Mouse (Mus musculus) liver, adult 10 weeks (tissue): ENCODE measurements around the gene Dcst2. TPM values are rescaled to one million over a fixed set of nuclear protein-coding genes. Genes with fewer than 3 reads are reported as not detected.

Source experiments
- polyA plus RNA-seq: library from polyadenylated mRNA; stranded (reverse); fragments of 350-450 nt; fragmentation: Illumina TruSeq; extraction: RNeasy Lipid Tissue Mini Kit (QIAGEN cat#74804); gene quantifications from one replicate; pipeline ENCODE4 v1.2.3, GENCODE M21; 2014; ENCODE audit warnings: low read depth, low replicate concordance

Dcst2 gene
- polyA plus RNA-seq: not detected

DNA sequence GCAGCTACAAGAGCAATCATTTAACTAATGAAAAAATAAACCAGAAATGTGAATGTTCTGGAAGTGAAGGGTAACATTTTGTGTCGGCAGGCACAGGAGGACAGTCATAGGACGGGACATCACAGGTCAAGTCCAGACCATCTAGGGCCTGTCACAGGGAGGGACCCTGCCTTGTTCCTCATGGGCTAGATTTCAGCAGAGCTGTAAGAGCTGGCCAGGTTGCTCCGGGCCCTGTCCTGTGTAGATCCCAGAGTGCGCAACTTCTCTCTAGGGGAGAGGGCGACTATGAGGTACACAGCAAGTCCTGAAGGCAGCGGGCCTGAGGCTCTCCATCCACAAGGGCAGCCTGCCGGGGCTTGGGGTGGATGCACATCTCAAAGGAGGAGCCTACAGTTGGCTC, at the start of gene Dcst2:
TSS of gene Dcst2 (plus strand) at position 301 of the 400 bp plus-strand sequence.

DNA sequence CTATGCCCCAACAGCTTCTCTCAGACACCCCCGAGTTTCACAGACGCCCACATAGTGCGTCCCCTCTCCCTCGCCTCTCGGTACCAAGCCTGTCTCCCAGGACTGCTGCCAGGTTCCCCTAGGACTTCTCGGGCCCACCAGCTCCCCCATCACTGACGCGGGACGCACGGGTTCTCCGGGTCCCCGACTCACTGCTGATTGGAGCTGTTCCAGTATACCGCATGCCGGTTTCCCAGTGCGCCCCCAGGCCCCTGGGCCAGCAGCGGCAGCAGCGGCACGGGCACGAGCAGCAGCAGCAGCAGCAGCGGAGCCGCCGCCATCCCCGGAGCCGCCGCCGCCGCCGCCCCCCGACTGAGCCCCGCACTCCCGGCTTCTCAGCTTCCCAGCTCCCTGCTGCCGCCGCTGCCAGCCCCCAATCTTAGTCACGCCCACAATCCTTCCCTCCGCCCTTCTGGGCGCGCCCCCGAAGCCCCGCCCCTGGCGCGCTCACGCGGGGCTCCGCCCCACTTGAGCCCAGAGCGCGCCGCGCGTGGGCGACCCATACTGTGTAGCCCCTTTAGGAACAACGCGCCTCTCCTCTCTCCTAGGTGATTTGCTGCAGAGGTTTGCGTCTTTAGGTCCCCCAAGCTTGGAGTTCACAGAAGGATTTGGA, 39.1 kb upstream of the Dcst2 start, which contains the start of gene Efna3:
TSS of gene Efna3 (minus strand) at position 452 of the 652 bp plus-strand sequence.

DNA sequence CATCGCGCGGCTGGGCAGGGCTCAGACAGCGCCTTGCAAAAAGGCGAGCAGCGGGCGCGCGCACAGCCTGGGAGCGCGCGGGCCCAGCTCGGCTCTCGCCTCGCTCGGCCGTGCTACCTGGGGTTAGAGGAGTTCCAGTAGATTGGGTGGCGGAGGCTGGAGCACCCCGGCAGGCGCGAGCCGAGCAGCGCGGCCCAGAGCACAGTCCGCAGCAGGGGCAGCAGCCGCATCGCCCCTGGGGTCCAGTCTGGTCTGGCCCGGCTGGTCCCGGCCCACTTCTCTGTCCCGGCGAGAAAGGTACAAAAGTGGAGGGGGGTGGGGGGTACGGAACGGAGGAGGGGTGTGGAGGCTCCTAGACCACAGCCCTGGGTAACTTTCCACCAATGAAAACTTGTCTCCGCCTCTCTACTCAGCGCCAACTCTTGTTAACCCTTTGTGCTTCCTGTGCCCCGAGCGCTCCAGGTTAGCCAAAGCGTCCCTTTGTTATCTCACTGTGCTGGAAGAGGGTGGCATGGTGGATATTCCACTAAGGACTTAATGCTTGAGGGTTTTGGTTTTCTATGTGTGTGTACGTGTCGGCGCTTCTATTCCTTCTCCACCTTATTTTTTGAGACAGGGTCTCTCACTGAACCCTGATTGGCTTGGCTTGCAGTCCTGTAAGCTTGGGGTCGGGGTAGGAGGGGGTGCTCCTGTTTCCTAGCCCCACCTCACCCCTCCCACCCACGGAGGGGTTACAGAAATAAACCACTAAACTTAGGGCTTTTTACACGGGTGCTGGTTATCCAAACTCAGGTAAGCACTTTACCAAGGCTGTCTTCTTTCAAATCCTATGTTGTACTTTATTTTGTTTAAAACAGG, 23.8 kb upstream of the Dcst2 start, which contains the start of gene Efna4:
TSS of gene Efna4 (minus strand) at position 308 of the 858 bp plus-strand sequence.

DNA sequence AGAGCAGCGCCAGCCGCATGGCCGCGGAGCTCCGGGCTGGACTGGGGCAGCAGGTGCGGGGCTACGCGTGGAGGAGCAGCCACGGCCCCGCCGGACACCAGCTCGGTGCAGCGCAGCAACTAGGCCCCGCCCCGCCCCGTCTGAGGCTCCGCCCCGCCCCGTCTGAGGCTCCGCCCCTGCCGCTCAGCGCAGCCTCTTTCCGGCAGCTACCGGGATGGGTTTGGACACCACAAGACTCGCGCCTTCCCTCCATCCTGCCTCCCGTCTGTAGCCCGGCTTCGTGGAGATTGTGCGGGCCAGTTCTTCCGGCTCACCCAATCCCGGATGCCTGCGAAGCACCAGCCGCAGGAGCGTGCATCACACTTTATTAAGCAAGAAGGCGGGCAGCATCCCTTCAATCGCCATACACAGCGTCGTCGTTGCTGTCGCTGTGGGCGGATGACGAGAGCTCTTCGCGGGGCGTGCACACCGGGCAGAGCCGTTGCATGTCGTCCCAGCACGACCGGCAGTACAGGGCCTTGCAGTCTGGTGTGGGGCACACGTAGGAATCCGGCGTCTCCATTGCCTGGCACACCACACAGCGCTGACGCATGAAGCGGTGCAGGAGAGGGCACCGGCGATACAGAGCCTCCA, 11.8 kb upstream of the Dcst2 start, which contains the start of gene Adam15:
TSS of gene Adam15 (minus strand) at position 128 of the 633 bp plus-strand sequence.

DNA sequence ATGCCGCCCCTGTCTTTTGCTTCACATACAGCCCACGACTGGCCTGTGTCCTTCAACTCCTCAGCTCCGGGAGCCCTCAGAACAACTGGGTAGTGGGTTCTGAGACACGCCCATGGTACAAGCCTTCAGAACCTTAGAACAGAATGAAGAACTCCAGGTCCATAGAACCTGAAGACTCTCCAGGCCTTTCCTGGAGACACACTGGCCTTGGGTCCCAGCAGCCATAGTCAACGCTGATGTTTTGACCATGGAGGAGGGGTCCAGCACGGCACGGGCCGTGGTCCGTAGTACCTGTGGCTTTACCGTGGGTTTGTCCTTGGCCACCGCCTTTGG, 3.3 kb downstream of the Dcst2 start, which contains the start of gene Dcst1:
TSS of gene Dcst1 (minus strand) at position 101 of the 333 bp plus-strand sequence.

DNA sequence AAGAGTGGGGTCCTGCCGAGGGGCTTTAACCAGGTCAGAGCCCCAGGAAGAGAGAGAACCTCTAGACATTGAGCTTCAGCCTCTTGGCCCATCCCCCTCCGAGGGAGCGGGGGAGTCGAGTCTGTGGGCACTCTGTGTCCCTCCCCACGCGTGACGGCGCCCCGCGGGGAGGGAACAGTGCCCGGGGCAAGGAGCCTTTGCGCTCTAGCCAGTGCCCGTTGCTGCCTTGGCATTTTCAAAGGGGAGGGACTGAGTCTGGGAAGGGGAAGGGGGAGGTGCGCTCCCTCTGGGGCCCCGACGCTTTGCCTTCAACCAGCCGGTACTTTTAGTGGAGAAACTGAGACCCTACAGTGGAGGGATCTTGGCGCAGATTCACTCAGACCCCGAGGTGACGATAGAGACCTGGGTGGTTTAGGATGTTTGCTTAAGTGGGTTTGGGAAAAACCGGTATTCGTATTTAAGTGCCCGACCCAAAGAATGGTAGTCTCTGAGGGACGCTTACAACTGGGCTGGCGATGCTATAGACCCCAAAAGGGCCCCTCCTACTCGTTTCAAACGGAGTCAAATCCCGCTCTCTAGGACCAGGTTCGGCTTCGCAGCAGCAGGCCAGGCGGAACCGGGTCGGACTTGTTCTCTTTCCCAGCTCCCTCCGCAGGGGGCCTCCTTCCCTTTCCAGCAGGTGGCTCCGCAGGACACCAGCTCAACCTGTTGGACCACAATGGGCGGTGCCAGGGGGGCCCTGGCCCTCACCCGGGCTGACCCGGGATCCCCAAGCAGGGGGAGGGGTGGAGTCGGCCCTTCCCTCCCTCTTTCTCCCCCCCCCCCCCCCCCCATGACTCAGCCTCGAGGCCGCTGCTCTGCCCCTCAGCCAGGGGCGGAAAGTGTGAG, 32.5 kb downstream of the Dcst2 start, which contains the start of gene Zbtb7b:
TSS of gene Zbtb7b (minus strand) at position 771 of the 888 bp plus-strand sequence.

DNA sequence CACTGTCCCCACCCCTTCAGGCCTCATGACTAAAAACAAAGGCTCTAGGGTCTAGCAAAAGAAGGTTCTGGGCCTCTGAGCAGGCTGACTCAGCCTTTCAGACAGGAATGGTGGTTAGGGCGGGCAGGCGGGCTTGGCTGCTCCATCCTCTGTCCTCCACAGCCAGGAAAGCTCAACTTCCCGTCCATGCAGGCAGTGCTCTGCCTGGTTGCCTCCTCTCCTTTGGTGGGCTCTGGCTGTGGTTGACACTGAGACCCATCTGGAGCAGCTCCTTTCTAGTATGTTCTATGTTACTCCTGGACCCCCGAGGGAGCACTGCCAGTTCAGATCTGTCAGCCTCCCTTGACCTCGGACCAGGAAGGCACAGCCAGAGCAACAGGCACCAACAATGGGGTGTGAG, 40.9 kb downstream of the Dcst2 start, which contains the start of gene Lenep:
TSS of gene Lenep (minus strand) at position 101 of the 400 bp plus-strand sequence.

DNA sequence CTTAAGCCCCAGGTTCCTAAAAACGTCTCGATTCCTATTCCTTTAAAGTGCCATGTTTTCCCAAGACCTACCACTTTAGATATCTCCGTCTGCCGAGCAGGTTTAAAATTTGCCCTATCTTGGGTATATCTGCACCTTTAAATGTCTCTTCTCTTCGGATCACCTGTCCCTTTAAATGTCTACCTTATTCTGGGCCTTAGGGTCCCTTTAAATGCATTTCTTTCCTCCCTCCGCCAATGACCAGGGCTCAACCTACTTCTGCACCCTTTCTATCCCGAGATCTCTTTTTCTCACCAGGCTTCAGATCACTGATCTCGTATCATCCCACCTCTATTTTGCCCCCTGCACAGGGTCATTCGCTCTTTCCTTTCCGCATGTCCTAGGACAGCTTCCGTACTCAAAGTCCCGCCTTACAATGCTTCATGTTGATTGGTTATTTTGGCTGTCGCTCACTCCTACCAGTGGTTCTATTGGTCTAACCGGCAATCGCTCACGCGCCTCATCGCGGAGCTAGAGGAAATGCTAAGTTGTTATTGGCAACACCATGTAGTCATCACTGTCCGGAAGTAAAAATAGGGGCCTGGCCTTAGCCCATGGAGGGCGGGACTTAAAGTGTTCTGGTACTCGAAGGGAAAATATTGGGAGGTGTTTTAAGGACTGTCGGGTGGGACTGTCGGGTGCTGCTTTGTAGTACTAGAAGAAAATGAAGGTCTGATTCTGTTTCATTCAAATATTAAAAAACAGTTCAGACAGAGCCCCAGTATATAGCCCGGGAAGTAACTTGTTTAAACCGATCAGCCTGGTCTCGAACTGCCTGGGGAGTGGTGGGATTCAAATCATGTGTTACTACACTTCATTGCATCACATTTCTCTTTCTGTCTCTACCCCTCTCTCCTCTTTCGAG, 50.0 kb downstream of the Dcst2 start, which contains the start of gene Flad1:
TSS of gene Flad1 (minus strand) at position 381 of the 904 bp plus-strand sequence.

DNA sequence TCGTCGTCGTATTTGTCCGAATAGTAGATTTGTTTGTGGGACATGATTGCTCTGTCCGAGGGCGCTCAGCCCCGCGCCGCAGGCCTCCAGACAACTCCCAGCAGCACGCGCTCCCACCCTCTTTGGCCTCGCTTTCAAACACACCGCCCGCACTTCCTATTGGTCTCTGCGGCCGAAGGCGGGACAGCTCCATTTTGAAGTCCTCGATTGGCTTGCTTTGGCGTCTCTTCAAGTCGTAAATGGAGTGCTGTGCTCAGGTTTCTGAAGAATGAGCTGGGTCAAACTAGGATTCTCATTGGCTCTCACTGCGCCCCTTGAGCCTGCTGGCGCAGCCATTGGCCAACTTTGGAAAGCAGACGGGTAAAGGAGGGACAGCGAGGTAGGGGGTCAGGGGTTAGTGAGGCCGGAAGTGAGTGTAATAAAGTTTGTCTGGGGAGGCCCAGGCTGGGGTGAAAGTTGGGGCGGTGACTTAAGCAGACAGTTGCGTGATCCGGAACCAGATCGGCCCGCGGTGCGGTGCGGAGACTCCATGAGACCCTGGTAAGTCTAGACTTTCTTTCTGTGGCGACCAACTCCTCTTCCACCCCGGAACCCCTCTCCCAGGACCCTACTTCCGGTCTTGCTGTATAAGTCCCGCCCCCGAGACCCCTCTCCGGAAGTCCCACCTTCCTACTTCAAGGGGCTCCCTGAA, 56.5 kb downstream of the Dcst2 start, which contains the start of the genes Cks1b and Shc1:
TSS of gene Cks1b (minus strand) at position 214 of the 691 bp plus-strand sequence.
TSS of gene Shc1 (plus strand) at position 274 of the 691 bp plus-strand sequence.

Other genes with a start within 250 kb of the Dcst2 start
- 35.7 TPM for gene Pklr, start 225.8 kb upstream of the Dcst2 start, polyA plus RNA-seq
- not detected for gene Hcn3, start 201.8 kb upstream of the Dcst2 start, polyA plus RNA-seq
- gene Clk2, start 197.2 kb upstream of the Dcst2 start, polyA plus RNA-seq: 8.1 TPM
- 9.4 TPM for gene Scamp3, start 184.5 kb upstream of the Dcst2 start, polyA plus RNA-seq
- not detected for gene Fam189b, start 178.8 kb upstream of the Dcst2 start, polyA plus RNA-seq
- gene Gba, start 159.0 kb upstream of the Dcst2 start, polyA plus RNA-seq: 10.3 TPM
- gene Thbs3, start 146.8 kb upstream of the Dcst2 start, polyA plus RNA-seq: not detected
- 32.9 TPM for gene Mtx1, start 134.9 kb upstream of the Dcst2 start, polyA plus RNA-seq
- 0.87 TPM for gene Muc1, start 132.9 kb upstream of the Dcst2 start, polyA plus RNA-seq
- 38.0 TPM for gene Krtcap2, start 116.0 kb upstream of the Dcst2 start, polyA plus RNA-seq
- gene Trim46, start 115.7 kb upstream of the Dcst2 start, polyA plus RNA-seq: not detected
- gene Dpm3, start 102.6 kb upstream of the Dcst2 start, polyA plus RNA-seq: not detected
- gene Slc50a1, start 91.4 kb upstream of the Dcst2 start, polyA plus RNA-seq: 5.9 TPM
- 11.2 TPM for gene Efna1, start 80.8 kb upstream of the Dcst2 start, polyA plus RNA-seq
- not detected for gene Efna3, start 39.0 kb upstream of the Dcst2 start, polyA plus RNA-seq
- not detected for gene Efna4, start 23.9 kb upstream of the Dcst2 start, polyA plus RNA-seq
- gene Adam15, start 12.0 kb upstream of the Dcst2 start, polyA plus RNA-seq: 0.74 TPM
- not detected for gene Dcst1, start 3.3 kb downstream of the Dcst2 start, polyA plus RNA-seq
- gene Zbtb7b, start 32.8 kb downstream of the Dcst2 start, polyA plus RNA-seq: 6.9 TPM
- gene Lenep, start 40.8 kb downstream of the Dcst2 start, polyA plus RNA-seq: 1.6 TPM
- gene Flad1, start 49.9 kb downstream of the Dcst2 start, polyA plus RNA-seq: 3.2 TPM
- gene Cks1b, start 56.4 kb downstream of the Dcst2 start, polyA plus RNA-seq: 3.3 TPM
- gene Shc1, start 56.5 kb downstream of the Dcst2 start, polyA plus RNA-seq: 21.4 TPM
- 6.0 TPM for gene Pygo2, start 68.2 kb downstream of the Dcst2 start, polyA plus RNA-seq
- 2.6 TPM for gene Pbxip1, start 74.7 kb downstream of the Dcst2 start, polyA plus RNA-seq
- 8.8 TPM for gene Pmvk, start 92.6 kb downstream of the Dcst2 start, polyA plus RNA-seq
- not detected for gene Kcnn3, start 158.2 kb downstream of the Dcst2 start, polyA plus RNA-seq